Mouse (Mus musculus) brown adipose tissue, adult 24 weeks (tissue): ENCODE results near the gene Cldn7. TPM values are rescaled to one million over a fixed set of nuclear protein-coding genes. Genes with fewer than 3 reads are reported as not detected.
"Not testable (repeated sequence)": the region's sequence is repeated elsewhere in the genome, so short reads cannot be mapped to it uniquely, and the experiment has no call there.

Experiments used
- H3K27ac ChIP-seq: fragments of 200-500 bp; replicated peaks from 2 replicates; pipeline ENCODE4 v1.5.1; 2012; ENCODE audit warnings: low read depth, mild to moderate bottlenecking, low read length
- H3K4me1 ChIP-seq: fragments of 200-500 bp; 2 replicates; pipeline ENCODE4 v1.6.1; 2012; ENCODE audit warnings: low read length, mixed read lengths; ENCODE audit not compliant: control insufficient read depth, insufficient read depth, insufficient read length
- H3K4me3 ChIP-seq: fragments of 200-500 bp; 2 replicates; pipeline ENCODE4 v1.5.1; 2012; ENCODE audit warnings: low read depth, mild to moderate bottlenecking, low read length, moderate library complexity; ENCODE audit not compliant: insufficient read depth
- polyA plus RNA-seq: library from polyadenylated mRNA; stranded (reverse); fragments of >200 nt; gene quantifications from 2 replicates; pipeline ENCODE4 v1.2.4, GENCODE M21; 2012; ENCODE audit not compliant: missing spikeins, insufficient read depth, insufficient read length

Gene Cldn7
- polyA plus RNA-seq, 1 experiment: not detected

DNA sequence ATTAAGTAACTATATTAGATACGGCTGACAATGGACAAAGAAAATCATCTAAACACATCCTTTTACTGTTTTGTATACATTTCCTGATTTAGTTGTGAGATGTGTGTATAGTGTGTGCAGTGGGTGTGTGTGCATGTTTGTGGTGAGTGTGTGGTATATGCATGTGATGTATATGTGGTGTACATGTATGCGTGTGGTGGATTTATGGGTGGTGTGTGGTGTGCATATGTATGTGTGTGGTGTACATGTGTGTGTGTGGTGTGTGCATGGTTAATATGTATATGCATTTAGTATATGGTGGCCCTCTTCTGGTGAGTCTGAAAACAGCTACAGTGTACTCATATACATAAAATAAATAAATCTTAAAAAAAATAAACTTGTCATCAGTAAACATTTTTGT lies 37.1 kb upstream of the Cldn7 start:
- peaks cover under 1% of the 10 kb centered on the region for H3K4me1 ChIP-seq
- no peak overlapping the region for H3K27ac ChIP-seq
- no peak overlapping the region for H3K4me3 ChIP-seq

DNA sequence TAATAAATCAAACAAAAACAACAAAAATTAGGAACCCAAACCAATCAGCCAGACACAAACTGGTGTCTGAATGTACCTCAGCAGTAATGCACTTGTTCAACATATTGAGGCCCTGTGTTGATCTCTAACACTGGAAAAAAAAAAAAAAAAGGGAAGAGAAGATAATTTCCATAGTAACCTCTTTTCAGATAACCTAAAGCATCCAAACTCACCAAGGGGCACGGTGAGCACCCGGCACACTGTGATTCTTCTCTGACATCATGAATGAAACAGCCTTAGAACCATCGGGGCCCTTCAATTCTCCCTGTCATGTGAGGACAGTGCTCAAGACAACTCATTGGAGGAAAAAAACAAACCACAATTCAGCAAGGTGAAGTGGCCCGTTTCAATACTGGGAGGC lies 34.9 kb upstream of the Cldn7 start:
- Histone ChIP-seq H3K27ac (no peak overlapping the region; the same call in 1 of the 2 replicates), H3K4me1 (no peaks in the 10 kb centered on the region), H3K4me3 (no peak overlapping the region)

DNA sequence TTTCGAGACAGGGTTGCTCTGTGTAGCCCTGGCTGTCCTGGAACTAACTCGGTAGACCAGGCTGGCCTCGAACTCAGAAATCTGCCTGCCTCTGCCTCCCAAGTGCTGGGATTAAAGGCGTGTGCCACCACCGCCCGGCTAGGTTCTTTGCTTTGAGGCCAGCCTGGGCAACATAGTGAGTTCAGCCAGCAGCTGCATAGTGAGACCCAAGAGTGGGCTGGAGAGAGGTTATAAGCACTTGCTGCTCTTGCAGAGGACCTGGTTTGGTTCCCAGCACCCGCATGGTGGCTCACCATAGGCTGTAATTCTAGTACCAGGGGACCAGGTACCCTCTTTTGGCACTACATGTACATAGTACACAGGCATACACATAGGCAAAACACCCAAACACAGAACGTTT lies 34.4 kb upstream of the Cldn7 start:
- H3K27ac ChIP-seq, H3K4me1 ChIP-seq, H3K4me3 ChIP-seq: not testable (repeated sequence)

DNA sequence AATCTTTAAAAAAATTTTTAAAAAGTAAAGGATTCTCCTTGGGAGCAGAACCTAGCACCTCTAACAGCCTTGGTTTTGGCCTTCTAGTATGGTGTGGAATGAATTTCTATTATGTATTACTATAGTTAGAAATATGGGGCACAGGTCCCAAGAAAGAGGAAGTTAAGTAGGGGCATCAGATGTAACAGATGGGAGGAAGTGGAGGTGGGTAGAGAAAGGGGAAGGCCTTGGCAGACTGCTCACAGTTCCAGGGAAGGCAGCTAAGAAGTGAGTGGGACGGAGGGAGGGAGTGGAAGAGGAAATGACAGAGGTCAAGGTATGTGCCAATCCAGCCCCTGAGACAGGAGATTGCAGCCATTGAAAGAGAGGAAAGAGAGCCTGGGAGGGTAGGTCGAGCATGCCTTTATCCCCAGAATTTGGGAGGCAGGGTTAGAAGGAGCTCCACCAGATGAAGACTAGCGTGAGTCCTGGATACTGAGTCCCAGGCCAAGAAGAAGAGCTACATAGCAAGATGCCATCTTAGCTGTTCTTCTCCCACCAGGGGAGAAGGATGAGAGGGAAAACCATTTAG lies 33.5 kb upstream of the Cldn7 start:
- H3K27ac ChIP-seq: no peak overlapping the region; the same call in 1 of the 2 replicates

DNA sequence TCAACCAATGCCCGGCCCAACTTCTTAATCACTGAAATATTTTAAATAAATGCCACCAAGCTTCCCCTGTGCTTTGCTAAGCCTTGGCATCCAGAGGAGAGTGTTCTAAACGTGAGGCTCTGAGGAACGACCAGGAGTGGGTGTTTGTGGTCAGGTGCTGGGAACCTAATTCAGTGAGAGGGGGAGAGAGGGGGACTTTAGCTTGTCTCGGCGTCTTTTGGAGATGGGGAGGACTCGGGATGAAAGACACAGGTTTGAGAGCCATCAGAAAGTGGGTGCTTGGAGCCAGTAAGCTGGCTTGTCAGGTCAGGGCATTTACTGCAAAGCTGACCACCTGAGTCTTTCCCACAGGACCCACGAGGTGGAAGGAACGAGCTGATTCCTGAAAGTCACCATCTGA lies 32.8 kb upstream of the Cldn7 start:
- Histone ChIP-seq H3K4me3 (no peak overlapping the region), H3K27ac (no peak overlapping the region), H3K4me1 (no peaks in the 10 kb centered on the region)

More for the DNA sequence above, 33.5 kb upstream of the Cldn7 start:
- H3K4me3 ChIP-seq: no peak overlapping the region
- H3K4me1 ChIP-seq: no peaks in the 10 kb centered on the region

DNA sequence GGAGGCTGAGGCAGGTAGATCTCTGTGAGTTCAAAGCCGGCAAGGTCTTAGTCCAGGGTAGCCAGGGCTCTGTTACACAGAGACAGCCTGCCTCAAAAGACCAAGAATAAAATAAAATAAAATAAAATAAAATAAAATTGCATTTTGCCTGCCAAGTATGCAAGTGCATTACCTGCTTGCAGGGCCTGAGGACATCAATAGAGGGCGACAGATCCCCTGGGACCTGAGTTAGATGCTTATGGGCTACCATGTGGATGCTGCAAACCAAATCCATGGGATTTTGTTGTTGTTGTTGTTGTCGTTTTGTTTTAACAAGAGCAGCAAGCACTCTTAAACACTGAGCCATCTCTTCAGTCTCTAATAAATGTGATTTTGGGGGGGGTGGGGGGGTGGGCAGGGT lies 32.3 kb upstream of the Cldn7 start:
- no peaks in the 10 kb centered on the region for H3K4me1 ChIP-seq
- no peak overlapping the region for H3K4me3 ChIP-seq
- no peak overlapping the region for H3K27ac ChIP-seq

DNA sequence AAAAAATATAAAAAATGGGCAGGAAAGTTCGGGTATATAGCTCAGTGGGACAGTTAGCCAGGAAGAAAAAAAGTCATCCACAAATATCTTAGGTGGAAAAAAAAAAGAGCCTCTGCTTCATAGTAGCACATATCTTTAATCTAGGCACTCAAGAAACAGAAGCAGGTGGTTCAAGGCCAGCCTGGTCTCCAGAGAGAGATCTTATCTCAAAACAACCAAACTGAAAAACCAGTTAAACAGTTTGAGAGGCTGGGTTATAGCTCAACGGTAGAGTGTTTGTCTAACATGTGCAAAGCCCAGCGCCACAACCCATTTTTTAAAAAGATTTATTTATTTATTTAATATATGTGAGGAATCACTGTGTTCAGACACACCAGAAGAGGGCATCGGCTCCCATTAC lies 31.5 kb upstream of the Cldn7 start:
- no peak overlapping the region for H3K27ac ChIP-seq
- H3K4me1 ChIP-seq: 0 out of 2 replicates have a peak, but pooled peaks cover 1% of the 10 kb centered on the region
- no peak overlapping the region for H3K4me3 ChIP-seq

DNA sequence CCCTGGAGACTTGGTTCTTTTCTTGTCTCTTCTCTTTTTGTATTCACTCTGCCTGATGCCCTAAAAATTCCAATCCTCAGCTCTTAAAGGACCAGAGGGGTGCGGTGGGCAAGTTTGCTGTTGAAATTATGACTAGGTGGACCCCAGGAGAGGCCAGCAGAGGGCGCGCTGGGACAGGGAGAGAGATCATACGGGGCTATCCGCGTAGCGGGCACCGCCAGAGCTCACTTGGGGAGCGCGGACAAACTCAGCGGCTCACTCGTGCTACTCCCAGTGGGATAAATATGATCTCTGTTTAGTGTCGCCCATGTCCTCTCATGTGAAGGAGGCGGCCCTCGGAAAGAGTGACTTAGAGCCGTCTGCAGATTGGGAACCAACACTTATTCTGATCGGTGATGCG lies 30.4 kb upstream of the Cldn7 start:
- no peak overlapping the region for H3K27ac ChIP-seq

DNA sequence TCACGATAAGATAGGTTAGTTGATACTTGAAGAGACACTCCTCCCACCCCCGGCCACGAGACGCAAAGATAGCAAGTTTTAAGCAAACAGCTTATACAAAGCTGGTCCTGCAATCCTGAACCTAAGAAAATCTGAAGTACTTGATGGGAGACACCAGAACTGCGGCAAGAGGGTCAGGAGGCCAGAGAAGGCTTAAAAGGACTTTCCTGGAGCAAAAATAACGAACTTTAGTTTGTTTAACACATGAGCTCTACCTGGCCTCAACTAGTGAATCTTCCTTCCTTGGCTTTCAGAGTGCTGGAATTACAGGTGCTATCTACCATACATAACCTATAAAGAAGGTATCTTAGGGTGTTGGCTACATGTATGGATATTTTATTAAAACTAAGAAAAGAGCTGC lies 29.9 kb upstream of the Cldn7 start:
- Histone ChIP-seq H3K27ac (no peak overlapping the region), H3K4me1 (peaks cover 10% of the 10 kb centered on the region), H3K4me3 (no peak overlapping the region)

More for the DNA sequence above, 30.4 kb upstream of the Cldn7 start:
- H3K4me1 ChIP-seq: peaks cover 6% of the 10 kb centered on the region; the same call in 1 of the 2 replicates
- no peak overlapping the region for H3K4me3 ChIP-seq

DNA sequence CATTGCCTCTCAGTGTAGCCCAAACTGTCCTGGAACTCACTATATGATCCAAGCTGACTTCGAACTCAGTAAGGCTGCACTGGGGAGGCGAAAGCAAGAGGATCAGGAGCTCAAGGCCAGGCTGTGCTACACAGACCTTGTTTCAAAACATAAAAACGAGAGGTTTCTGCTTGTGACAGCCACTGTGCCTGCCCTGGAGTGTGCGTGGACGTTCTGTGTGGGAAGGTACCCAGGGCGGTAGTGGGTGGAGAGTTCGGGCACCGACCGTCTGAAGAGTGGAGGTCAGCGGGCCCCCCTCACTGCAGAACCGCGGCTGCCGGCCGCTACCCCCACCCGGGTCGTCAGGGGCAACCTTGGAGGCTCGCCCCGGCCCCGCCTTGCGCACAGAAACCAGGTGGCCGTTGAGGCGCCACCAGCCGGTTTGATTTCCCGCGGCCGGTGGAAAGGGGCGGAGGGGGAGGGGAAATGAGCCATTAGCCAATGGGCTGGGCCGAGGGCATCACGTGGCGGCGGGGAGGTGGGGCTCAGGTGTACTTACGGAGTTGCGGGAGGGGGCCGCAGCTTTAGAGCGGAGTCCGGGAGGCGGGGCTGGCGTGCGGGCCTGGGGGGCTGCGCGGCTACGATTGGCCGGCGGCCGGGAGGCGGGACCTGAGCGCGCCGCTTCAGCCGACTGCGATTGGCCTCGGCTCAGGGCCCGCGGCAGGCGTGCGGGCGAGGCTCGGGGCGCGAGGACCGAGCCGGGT lies 29.3 kb upstream of the Cldn7 start, which contains the start of gene Ybx2:
Gene Ybx2, plus strand, starts transcription at position 660 of the 743 bp plus-strand sequence.
- Histone ChIP-seq H3K4me1 (peaks cover 12% of the 10 kb centered on the region), H3K27ac (peak within 1 kb of the TSS; percentile 47), H3K4me3 (peak within 1 kb of the TSS; percentile 46)

DNA sequence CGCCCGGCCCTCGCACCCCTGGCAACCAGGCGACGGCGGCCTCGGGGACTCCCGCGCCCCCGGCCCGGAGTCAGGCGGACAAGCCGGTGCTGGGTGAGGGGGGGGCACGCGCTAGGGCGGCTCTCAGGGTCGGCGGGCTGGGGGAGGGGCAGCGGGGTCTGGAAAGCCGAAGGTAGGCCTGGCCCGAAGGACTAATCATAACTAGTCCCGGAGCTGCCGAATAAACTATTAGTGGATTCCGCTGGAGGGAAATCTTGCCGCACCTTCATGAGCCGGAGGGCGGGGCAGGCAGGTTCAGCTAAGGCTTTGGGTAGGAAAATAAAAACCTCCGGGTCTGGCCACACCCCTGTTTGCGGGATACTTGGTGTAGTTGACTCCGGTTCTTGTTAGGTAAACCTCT lies 28.4 kb upstream of the Cldn7 start:
- Histone ChIP-seq H3K4me1 (peaks cover 12% of the 10 kb centered on the region), H3K27ac (peak overlapping the region; percentile 47; the same call in 1 of the 2 replicates), H3K4me3 (peak overlapping the region; percentile 46)

DNA sequence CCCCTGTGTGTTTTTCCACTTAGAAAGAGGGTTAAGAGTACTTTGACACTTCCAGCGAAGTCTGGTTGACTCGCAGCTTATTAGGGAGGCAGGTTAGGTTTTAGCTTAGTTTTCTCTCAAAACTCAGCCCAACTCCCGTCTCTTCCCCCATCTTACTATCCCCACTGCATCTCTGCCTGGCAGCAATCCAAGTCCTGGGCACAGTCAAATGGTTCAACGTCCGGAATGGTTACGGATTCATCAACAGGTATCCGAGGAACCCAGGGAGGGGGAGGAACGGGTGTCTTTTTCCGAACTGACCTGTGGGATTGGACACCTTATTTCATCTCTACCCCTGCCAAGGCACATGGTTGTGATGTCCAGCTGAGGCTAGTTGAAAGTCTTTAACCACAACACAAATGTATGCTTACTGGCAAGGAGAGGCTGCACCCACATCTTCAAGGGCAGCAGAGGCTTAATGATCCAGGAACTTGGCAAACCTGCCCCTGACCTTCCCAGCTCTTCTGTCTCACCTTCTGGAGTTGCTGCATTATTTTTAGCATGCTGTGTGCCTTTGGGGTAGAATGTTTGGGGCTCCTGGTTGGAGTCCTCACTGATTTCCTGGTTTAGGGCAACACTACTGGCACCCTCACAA lies 27.7 kb upstream of the Cldn7 start:
- H3K4me1 ChIP-seq: peaks cover 12% of the 10 kb centered on the region
- peak overlapping the region; percentile 46 for H3K4me3 ChIP-seq
- peak overlapping the region; percentile 47 for H3K27ac ChIP-seq

DNA sequence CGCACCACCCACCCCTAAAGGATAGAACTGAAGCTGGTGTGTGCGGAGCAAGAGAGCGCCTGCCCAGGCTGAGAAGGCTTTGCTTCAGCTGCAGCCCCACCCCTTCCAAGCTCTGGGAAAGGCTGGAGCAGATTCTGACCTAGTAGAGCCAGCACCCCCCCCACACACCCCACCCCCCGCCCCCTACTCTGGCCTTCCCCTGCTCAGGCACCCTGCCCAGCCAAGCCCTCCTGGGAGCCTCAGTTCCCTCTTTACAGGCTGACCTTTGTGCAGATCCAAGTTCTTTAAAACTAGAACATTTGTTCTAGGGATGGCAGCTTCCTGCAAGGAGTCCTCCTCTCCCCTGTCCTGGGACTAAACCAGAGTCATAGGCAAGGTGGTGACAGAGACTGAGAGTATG lies 27.2 kb upstream of the Cldn7 start:
- peaks cover 12% of the 10 kb centered on the region for H3K4me1 ChIP-seq
- H3K4me3 ChIP-seq: 0 out of 2 replicates have a peak overlapping the region, but pooled peaks have one; percentile 46
- peak overlapping the region; percentile 88 for H3K27ac ChIP-seq

DNA sequence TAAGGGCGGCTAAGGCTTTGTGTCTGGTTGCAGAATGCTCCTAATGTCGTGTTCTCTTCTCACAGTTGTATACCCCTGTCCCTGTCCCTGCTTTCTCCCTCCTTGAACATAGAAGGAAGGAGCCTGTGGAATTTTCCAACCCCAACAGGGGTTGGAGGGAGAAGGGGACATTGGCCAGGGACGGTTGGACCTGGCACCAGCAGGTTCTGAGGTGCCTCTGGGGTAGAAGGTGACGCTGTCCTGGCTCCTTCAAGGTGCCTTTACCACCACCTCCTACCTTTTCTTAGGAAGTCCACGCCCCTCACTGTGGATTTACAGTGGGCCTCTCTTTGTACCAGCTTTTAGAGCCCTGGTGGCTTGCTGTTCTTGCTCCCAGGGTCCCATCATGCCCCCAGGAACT lies 26.7 kb upstream of the Cldn7 start:
- Histone ChIP-seq H3K4me3 (no peak overlapping the region), H3K27ac (peak overlapping the region; percentile 88), H3K4me1 (peaks cover 12% of the 10 kb centered on the region)

DNA sequence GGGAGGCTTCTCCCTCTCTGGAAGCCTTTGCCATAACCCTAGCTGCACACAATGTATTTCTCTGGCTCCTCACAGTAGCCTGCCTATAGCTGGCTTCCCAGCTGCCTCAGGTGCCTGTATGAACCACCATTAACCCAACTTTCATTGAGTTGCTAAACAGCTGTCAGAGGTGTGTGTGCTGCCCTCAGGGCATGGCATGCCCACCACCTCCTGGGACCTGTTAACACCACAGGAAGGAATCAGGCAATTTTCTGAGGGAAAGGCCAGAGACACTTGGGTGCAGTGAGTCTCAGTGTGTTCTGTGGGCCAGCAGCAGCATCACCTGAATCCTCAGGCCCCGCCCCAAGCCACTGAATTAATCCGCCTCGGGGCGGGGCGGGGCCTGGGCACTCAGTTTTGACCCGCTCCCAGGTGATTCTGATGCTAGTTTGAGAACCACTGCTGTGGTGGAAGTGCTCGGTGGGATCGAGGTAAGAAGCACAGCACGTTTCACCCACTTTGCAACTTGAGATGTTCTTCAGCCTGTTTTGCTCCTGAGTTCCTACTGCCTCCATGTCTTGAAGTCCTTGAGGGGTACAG lies 26.1 kb upstream of the Cldn7 start:
- peaks cover 12% of the 10 kb centered on the region for H3K4me1 ChIP-seq
- no peak overlapping the region for H3K4me3 ChIP-seq
- H3K27ac ChIP-seq: peak overlapping the region; percentile 88
